Mouse (Mus musculus) B cell, adult 2 months (primary cell): ENCODE results near the gene Adcy9.
A peak's percentile ranks its signal among the peaks of the same experiment; 100 is the strongest.

Source experiments
- DNase-seq, 2 experiments: peaks; one replicate each; pipeline ENCODE4 v3.0.0; 2022

Adcy9 gene

GRCm38 (mm10) chr16:4377556-4377955 lies 42.7 kb downstream of the Adcy9 start:
- DNase-seq = no peak

- DNase-seq = no peak
These were observed 45.4 kb downstream of the Adcy9 start for GRCm38 (mm10) chr16:4374780-4375380.

- no peak for DNase-seq
These were observed 46.0 kb downstream of the Adcy9 start for GRCm38 (mm10) chr16:4374270-4374669.

GRCm38 (mm10) chr16:4371039-4371438 lies 49.3 kb downstream of the Adcy9 start:
- DNase-seq = no peak

GRCm38 (mm10) chr16:4370141-4370541 lies 50.2 kb downstream of the Adcy9 start:
- no peak for DNase-seq

GRCm38 (mm10) chr16:4367930-4368329 lies 52.4 kb downstream of the Adcy9 start:
- no peak for DNase-seq

- DNase-seq = no peak
These were observed 53.0 kb downstream of the Adcy9 start for GRCm38 (mm10) chr16:4367291-4367690.

- DNase-seq = no peak
These were observed 53.6 kb downstream of the Adcy9 start for GRCm38 (mm10) chr16:4366671-4367070.

- DNase-seq = no peak
These were observed 56.8 kb downstream of the Adcy9 start for GRCm38 (mm10) chr16:4363341-4364116.

GRCm38 (mm10) chr16:4355260-4356043 lies 64.8 kb downstream of the Adcy9 start:
- no peak for DNase-seq

GRCm38 (mm10) chr16:4342579-4342978 lies 77.7 kb downstream of the Adcy9 start:
- DNase-seq = no peak

- no peak for DNase-seq
These were observed 78.8 kb downstream of the Adcy9 start for GRCm38 (mm10) chr16:4341316-4342062.

- DNase-seq = peak in 1 of 2 experiments; percentile 4
These were observed 81.1 kb downstream of the Adcy9 start for GRCm38 (mm10) chr16:4339216-4339615.

- no peak for DNase-seq
These were observed 83.0 kb downstream of the Adcy9 start for GRCm38 (mm10) chr16:4337269-4337668.

- DNase-seq = no peak
These were observed 86.5 kb downstream of the Adcy9 start for GRCm38 (mm10) chr16:4333788-4334187.

GRCm38 (mm10) chr16:4333371-4333770 lies 86.9 kb downstream of the Adcy9 start:
- no peak for DNase-seq

- no peak for DNase-seq
These were observed 93.2 kb downstream of the Adcy9 start for GRCm38 (mm10) chr16:4327081-4327480.

- no peak for DNase-seq
These were observed 94.5 kb downstream of the Adcy9 start for GRCm38 (mm10) chr16:4325801-4326200.

- no peak for DNase-seq
These were observed 95.3 kb downstream of the Adcy9 start for GRCm38 (mm10) chr16:4324967-4325366.

GRCm38 (mm10) chr16:4320856-4321255 lies 99.4 kb downstream of the Adcy9 start:
- no peak for DNase-seq

GRCm38 (mm10) chr16:4318001-4318526 lies 102.2 kb downstream of the Adcy9 start:
- no peak for DNase-seq

GRCm38 (mm10) chr16:4316094-4316474 lies 104.2 kb downstream of the Adcy9 start:
- peak; percentile 75 to 78 for DNase-seq
